Mouse (Mus musculus): ENCODE results near the gene Gcnt1.

DNA sequence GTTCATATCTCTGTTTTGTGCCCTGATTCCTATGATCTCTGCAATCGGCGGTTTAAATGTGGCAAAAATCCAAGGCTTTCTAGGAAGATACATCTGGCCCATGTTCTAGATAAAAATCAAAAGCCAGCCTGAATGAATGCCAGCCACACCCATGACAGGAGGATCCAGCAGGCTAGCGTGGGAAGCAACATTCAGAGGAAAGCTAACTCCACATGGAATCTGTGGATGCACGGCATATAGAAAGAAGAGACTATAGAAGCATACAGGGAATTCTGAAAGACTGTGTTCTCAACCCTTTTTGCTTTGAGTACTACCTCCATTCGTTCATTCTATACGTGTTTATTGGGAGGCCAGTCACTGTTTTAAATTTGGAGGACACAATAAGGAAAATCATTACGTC lies 86.6 kb downstream of the Gcnt1 start:
- TF ChIP-seq CTCF (IDR thresholded peaks at IDR 0.05; ENCODE audit: low read depth) = no peak
- no peak for TF ChIP-seq EP300 (optimal IDR thresholded peaks at IDR 0.05)

Measured in stomach, postnatal 0 days (tissue).